Mouse (Mus musculus) embryonic facial prominence, embryonic 11.5 days (tissue): ENCODE measurements at regions not wholly inside any gene's neighbourhood (a gene's known extent, or its start where the extent isn't known, plus 50 kb on each side); places are given as distances from the start of the nearest gene placed in this dataset.

Experiments used
- ATAC-seq: fragments of 200-750 bp; cut with Nextera tagmentation; replicated peaks from 2 replicates; pipeline ENCODE4 v1.8.0; 2017; ENCODE audit warnings: low read depth; ENCODE audit not compliant: insufficient number of reproducible peaks, low FRiP score, low TSS enrichment
- DNase-seq: peaks from one replicate; pipeline ENCODE4 v3.0.0-alpha.2; 2015; ENCODE audit warnings: low spot score
- H3K27ac ChIP-seq: fragments of 300-500 bp; sonication (generic); replicated peaks from 2 replicates; pipeline ENCODE4 v1.5.1; 2014; ENCODE audit warnings: mild to moderate bottlenecking, low read depth, low read length, control low read depth
- H3K27me3 ChIP-seq: fragments of 300-500 bp; sonication (generic); 2 replicates; pipeline ENCODE4 v1.6.1; 2014; ENCODE audit warnings: mild to moderate bottlenecking, low read length, moderate library complexity, mixed read lengths; ENCODE audit not compliant: control insufficient read depth, insufficient read depth
- H3K36me3 ChIP-seq: fragments of 300-500 bp; sonication (generic); replicated peaks from 2 replicates; pipeline ENCODE4 v1.6.1; 2014; ENCODE audit warnings: low read depth, mild to moderate bottlenecking, low read length, moderate library complexity, mixed read lengths; ENCODE audit not compliant: control insufficient read depth, insufficient read depth
- H3K4me1 ChIP-seq: fragments of 300-500 bp; sonication (generic); 2 replicates; pipeline ENCODE4 v1.6.1; 2014; ENCODE audit warnings: low read length, mixed read lengths; ENCODE audit not compliant: control insufficient read depth, insufficient read depth
- H3K4me2 ChIP-seq: fragments of 300-500 bp; sonication (generic); 2 replicates; pipeline ENCODE4 v1.6.1; 2014; ENCODE audit warnings: low read depth, mild to moderate bottlenecking, control low read depth, low read length, moderate library complexity
- H3K4me3 ChIP-seq: fragments of 300-500 bp; sonication (generic); 2 replicates; pipeline ENCODE4 v1.5.1; 2014; ENCODE audit warnings: low read depth, low read length, control low read depth
- H3K9ac ChIP-seq: fragments of 300-500 bp; sonication (generic); replicated peaks from 2 replicates; pipeline ENCODE4 v1.6.1; 2014; ENCODE audit warnings: mild to moderate bottlenecking, control low read depth, low read length
- H3K9me3 ChIP-seq: fragments of 300-500 bp; sonication (generic); replicated peaks from 2 replicates; pipeline ENCODE4 v1.6.1; 2016; ENCODE audit warnings: mild to moderate bottlenecking, low read length, inconsistent platforms, mixed read lengths; ENCODE audit not compliant: control insufficient read depth
- WGBS: fragments of 180-500 bp; shearing (Covaris S2); extraction: QIAGEN DNeasy Blood & Tissue Kit; methylation state at CpG from one replicate; pipeline ENCODE4 v1.1.7; 2014; 5-methylcytosine and 5-hydroxymethylcytosine counted together

GRCm38 (mm10) chr2:45253936-45254335, 136.7 kb upstream of the Zeb2 start:
- Histone ChIP-seq H3K4me1 (no peaks in the 10 kb centered on the region), H3K27me3 (no peaks in the 10 kb centered on the region), H3K9me3 (no peaks in the 10 kb centered on the region), H3K9ac (no peak overlapping the region), H3K27ac (no peak overlapping the region), H3K4me2 (no peak overlapping the region), H3K36me3 (no peaks in the 10 kb centered on the region), H3K4me3 (no peak overlapping the region)
- WGBS, result 37% methylated on average over 4 of the region's 4 CpGs
- peak; percentile 43 for DNase-seq
- no peak for ATAC-seq

GRCm38 (mm10) chr2:45252321-45252720, 135.1 kb upstream of the Zeb2 start:
- WGBS, result 87% methylated on average over 4 of the region's 4 CpGs
- Histone ChIP-seq H3K9ac (no peak overlapping the region), H3K4me1 (no peaks in the 10 kb centered on the region), H3K4me3 (no peak overlapping the region), H3K9me3 (no peaks in the 10 kb centered on the region), H3K27me3 (no peaks in the 10 kb centered on the region), H3K4me2 (no peak overlapping the region), H3K36me3 (no peaks in the 10 kb centered on the region), H3K27ac (no peak overlapping the region)
- DNase-seq (no peak), ATAC-seq (no peak)

- Histone ChIP-seq H3K9ac (no peak overlapping the region), H3K4me3 (no peak overlapping the region), H3K27me3 (no peaks in the 10 kb centered on the region), H3K9me3 (no peaks in the 10 kb centered on the region), H3K27ac (no peak overlapping the region), H3K4me1 (no peaks in the 10 kb centered on the region), H3K4me2 (no peak overlapping the region), H3K36me3 (no peaks in the 10 kb centered on the region)
- WGBS, result 88% methylated on average over 1 of the region's 1 CpGs
- DNase-seq (no peak), ATAC-seq (no peak)
Measured at GRCm38 (mm10) chr2:45249658-45250057, 132.5 kb upstream of the Zeb2 start.

DNA sequence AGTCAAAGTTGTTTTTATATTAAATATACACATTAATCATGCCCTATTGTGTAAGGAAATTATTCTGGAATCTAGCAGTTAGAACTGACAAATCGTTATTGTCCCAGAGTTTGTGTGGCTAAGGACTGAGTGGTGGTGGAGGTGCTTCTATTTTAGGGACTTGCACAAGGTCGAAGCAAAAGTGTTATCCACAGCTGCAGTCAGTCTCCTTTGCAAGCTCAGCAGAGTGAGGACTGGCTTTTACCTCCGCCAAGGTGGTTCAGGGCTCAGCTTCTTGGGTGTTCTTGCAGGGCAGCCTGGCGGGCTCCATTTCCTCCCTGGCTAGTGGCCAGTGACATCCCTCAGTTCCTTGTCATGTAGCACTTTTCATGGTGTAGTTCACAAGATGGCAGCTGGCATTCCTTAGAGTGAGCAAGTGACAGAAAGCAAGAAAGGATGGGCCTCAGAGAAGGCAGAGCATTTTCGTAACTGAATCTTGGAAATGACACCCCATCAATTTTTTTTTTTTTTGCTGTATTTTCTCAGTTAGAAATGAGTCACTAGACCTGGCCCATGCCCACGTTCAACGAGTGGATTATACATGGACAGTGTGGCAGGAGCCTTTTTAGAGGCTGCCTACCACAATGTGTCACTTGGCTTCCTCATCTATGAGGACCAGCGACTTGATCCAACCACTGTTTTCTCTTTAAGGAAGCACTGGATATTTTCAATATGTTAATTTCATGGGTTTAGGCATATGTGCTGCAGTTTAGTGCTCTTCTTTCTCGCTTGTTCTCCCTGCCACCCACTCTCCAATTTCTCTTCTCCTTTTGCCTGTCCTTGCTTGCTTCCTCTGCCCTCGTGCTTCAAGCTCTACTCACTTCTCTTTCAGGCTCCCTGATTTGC, 129.1 kb upstream of the Zeb2 start:
- ATAC-seq (no peak), DNase-seq (no peak)
- Histone ChIP-seq H3K9me3 (no peaks in the 10 kb centered on the region), H3K9ac (no peak overlapping the region), H3K36me3 (no peaks in the 10 kb centered on the region), H3K4me1 (no peaks in the 10 kb centered on the region), H3K4me3 (no peak overlapping the region), H3K4me2 (no peak overlapping the region), H3K27ac (no peak overlapping the region), H3K27me3 (no peaks in the 10 kb centered on the region)
- 89% methylated on average over 10 of the region's 10 CpGs for WGBS

DNA sequence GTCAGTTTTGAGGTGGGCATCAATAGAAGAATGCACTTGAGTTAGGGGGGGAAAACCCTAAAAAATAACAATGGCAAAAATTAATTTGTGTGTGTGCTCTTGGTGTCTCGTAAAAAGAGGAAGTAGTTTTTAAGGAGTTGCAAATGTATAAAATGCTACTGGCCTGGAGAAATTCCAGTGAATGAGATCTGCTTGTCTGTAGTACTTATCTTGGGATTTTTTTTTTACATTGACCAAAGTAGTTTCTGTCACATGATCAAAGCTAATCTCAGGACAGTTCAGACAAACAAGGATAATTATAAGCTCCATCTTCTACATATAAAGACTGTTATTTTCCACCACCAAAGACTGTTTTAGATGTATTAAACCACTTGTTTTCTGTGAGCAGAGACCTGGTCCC, 128.3 kb upstream of the Zeb2 start:
- 92% methylated on average over 1 of the region's 1 CpGs for WGBS

GRCm38 (mm10) chr2:45244491-45244890, 127.3 kb upstream of the Zeb2 start:
- H3K4me1 ChIP-seq, result no peaks in the 10 kb centered on the region
- H3K4me3 ChIP-seq, result no peak overlapping the region
- 91% methylated on average over 14 of the region's 14 CpGs for WGBS
- H3K9me3 ChIP-seq, result no peaks in the 10 kb centered on the region
- ATAC-seq (no peak), DNase-seq (no peak)
- no peak overlapping the region for H3K9ac ChIP-seq
- H3K4me2 ChIP-seq, result no peak overlapping the region
- no peaks in the 10 kb centered on the region for H3K36me3 ChIP-seq
- H3K27ac ChIP-seq, result no peak overlapping the region
- no peaks in the 10 kb centered on the region for H3K27me3 ChIP-seq

More for the DNA sequence above, 128.3 kb upstream of the Zeb2 start:
- H3K4me1 ChIP-seq, result no peaks in the 10 kb centered on the region
- no peaks in the 10 kb centered on the region for H3K36me3 ChIP-seq
- no peak overlapping the region for H3K4me3 ChIP-seq
- H3K4me2 ChIP-seq, result no peak overlapping the region
- H3K27me3 ChIP-seq, result no peaks in the 10 kb centered on the region
- no peaks in the 10 kb centered on the region for H3K9me3 ChIP-seq
- ATAC-seq (no peak), DNase-seq (no peak)
- H3K27ac ChIP-seq, result no peak overlapping the region
- no peak overlapping the region for H3K9ac ChIP-seq

GRCm38 (mm10) chr2:45239501-45240292, 122.5 kb upstream of the Zeb2 start:
- Histone ChIP-seq H3K9ac (no peak overlapping the region), H3K4me1 (no peaks in the 10 kb centered on the region), H3K27ac (no peak overlapping the region), H3K4me2 (no peak overlapping the region), H3K9me3 (no peaks in the 10 kb centered on the region), H3K36me3 (no peaks in the 10 kb centered on the region), H3K27me3 (no peaks in the 10 kb centered on the region), H3K4me3 (no peak overlapping the region)
- ATAC-seq (no peak), DNase-seq (no peak)
- 79% methylated on average over 16 of the region's 16 CpGs for WGBS

GRCm38 (mm10) chr2:45239001-45239400, 121.8 kb upstream of the Zeb2 start:
- ATAC-seq (no peak), DNase-seq (no peak)
- no peak overlapping the region for H3K9ac ChIP-seq
- WGBS, result 92% methylated on average over 6 of the region's 6 CpGs
- no peaks in the 10 kb centered on the region for H3K4me1 ChIP-seq
- H3K9me3 ChIP-seq, result no peaks in the 10 kb centered on the region
- H3K4me3 ChIP-seq, result no peak overlapping the region
- no peak overlapping the region for H3K4me2 ChIP-seq
- no peaks in the 10 kb centered on the region for H3K27me3 ChIP-seq
- H3K36me3 ChIP-seq, result no peaks in the 10 kb centered on the region
- no peak overlapping the region for H3K27ac ChIP-seq
